ENCODE assay signal across 11 mouse cellular contexts in genomic region chr5:4851934-4852710, GRCm38 (mm10).
DNase-seq lines count a peak whose midpoint lies in the region; ATAC-seq lines count a peak whose summit lies in the region.
"Had no signal": no experiment of that assay in that cellular context is flagged by ENCODE, and none has a peak within 500 bp of the region (broad histone marks: within the 10 kb centered on the region; RNA-seq: fewer than 3 reads in every experiment).

No protein-coding gene starts in this region.

- H3K9me3 ChIP-seq in forebrain, embryonic 10.5 days, result no peaks in the 10 kb centered on the region
- no peaks in the 10 kb centered on the region for H3K9me3 ChIP-seq in intestine, embryonic 15.5 days

- ATAC-seq in intestine, embryonic 15.5 days, result peak; percentile 67

- no peaks in the 10 kb centered on the region for H3K27me3 ChIP-seq in forebrain, embryonic 10.5 days (ENCODE audit: poor library complexity, severe bottlenecking)
- no peaks in the 10 kb centered on the region for H3K27me3 ChIP-seq in intestine, embryonic 15.5 days (replicated peaks)

- no peak overlapping the region for H3K4me2 ChIP-seq in intestine, embryonic 15.5 days (replicated peaks)

- H3K27ac ChIP-seq in forebrain, embryonic 10.5 days, result peak overlapping the region; percentile 44; the same call in 1 of the 2 replicates
- peak overlapping the region; percentile 66 for H3K27ac ChIP-seq in intestine, embryonic 15.5 days
- H3K27ac ChIP-seq: liver, embryonic 14.5 days had no signal

- no peak overlapping the region for H3K9ac ChIP-seq in intestine, embryonic 15.5 days
- H3K9ac ChIP-seq: liver, embryonic 14.5 days had no signal

- WGBS in forebrain, embryonic 10.5 days, result 90% methylated on average over 9 of the region's 9 CpGs
- 53% methylated on average over 9 of the region's 9 CpGs for WGBS in intestine, embryonic 15.5 days

- H3K4me3 ChIP-seq in forebrain, embryonic 10.5 days, result no peak overlapping the region
- H3K4me3 ChIP-seq in intestine, embryonic 15.5 days (replicated peaks), result no peak overlapping the region

- H3K4me1 ChIP-seq in forebrain, embryonic 10.5 days, result no peaks in the 10 kb centered on the region; the same call in 1 of the 2 replicates
- no peaks in the 10 kb centered on the region for H3K4me1 ChIP-seq in intestine, embryonic 15.5 days (replicated peaks)

- H3K36me3 ChIP-seq in forebrain, embryonic 10.5 days (replicated peaks), result no peaks in the 10 kb centered on the region
- no peaks in the 10 kb centered on the region for H3K36me3 ChIP-seq in intestine, embryonic 15.5 days

- peak; percentile 14 for DNase-seq in kidney, adult 9 months
- no peak for DNase-seq in kidney, postnatal 25 days
- DNase-seq in forebrain, embryonic 10.5 days (ENCODE audit: extremely low spot score, low spot score), result no peak
- peak; percentile 33 to 34 for DNase-seq in lung, postnatal 4 days
- no peak for DNase-seq in gastrocnemius, postnatal 25 days
- no peak for DNase-seq in ovary, postnatal 36 days (ENCODE audit: low spot score)
- DNase-seq in frontal cortex, postnatal 36 days (ENCODE audit: low spot score in 2 of 2), result no peak
- DNase-seq: cerebellum, adult 2 months; heart, adult 18-20 months had no signal

Comparison
In these comparisons a context has a peak if more than half of its experiments do, and no peak if none do; other contexts are left out.
1. DNase-seq: peak in kidney, adult 9 months (single experiment) and lung, postnatal 4 days (2 of 2); none in kidney, postnatal 25 days (0 of 2), forebrain, embryonic 10.5 days (single experiment), gastrocnemius, postnatal 25 days (single experiment), ovary, postnatal 36 days (single experiment) and frontal cortex, postnatal 36 days (0 of 2).